Mouse (Mus musculus): ENCODE measurements around the gene Vash2. TPM values are rescaled to one million over a fixed set of nuclear protein-coding genes. Genes with fewer than 3 reads are reported as not detected.
"Not testable (repeated sequence)": the region's sequence is repeated elsewhere in the genome, so short reads cannot be mapped to it uniquely, and the experiment has no call there.

Gene Vash2
- 52.7 and 56.7 TPM in 2 replicates for polyA plus RNA-seq (2016; fragmentation: Nextera tagmentation; extraction: Ambion mirVana)

- under 1% methylated on average over 38 of the region's 38 CpGs for WGBS
- peak within 1 kb of the TSS; percentile 96 for H3K27ac ChIP-seq (replicated peaks)
- H3K4me1 ChIP-seq, result peaks cover 50% of the 10 kb centered on the region
- peak; percentile 96 for DNase-seq (ENCODE audit: low spot score)
- peak within 1 kb of the TSS; percentile 77 for H3K4me3 ChIP-seq
- no peaks in the 10 kb centered on the region; the same call in 1 of the 2 replicates for H3K27me3 ChIP-seq (replicated peaks; ENCODE audit: low read depth, poor library complexity, severe bottlenecking)
- peaks cover 23% of the 10 kb centered on the region for H3K36me3 ChIP-seq (replicated peaks)
- no peaks in the 10 kb centered on the region for H3K9me3 ChIP-seq
Observed at GRCm38 (mm10) chr1:190979100-190979563, at the start of gene Vash2. Vash2 (minus strand) TSS chr1:190979296.

GRCm38 (mm10) chr1:191026021-191026713 lies 47.1 kb upstream of the Vash2 start, which contains the start of gene Flvcr1:
Flvcr1 (minus strand) TSS chr1:191026158.
- Histone ChIP-seq H3K4me1 (peaks cover 29% of the 10 kb centered on the region), H3K27ac (replicated peaks) (peak within 1 kb of the TSS; percentile 92), H3K36me3 (replicated peaks) (peaks cover 9% of the 10 kb centered on the region), H3K4me3 (peak within 1 kb of the TSS; percentile 92), H3K9me3 (no peaks in the 10 kb centered on the region), H3K27me3 (replicated peaks; ENCODE audit: low read depth, poor library complexity, severe bottlenecking) (no peaks in the 10 kb centered on the region)
- under 1% methylated on average over 50 of the region's 50 CpGs for WGBS
- peak; percentile 99 for DNase-seq (ENCODE audit: low spot score)

- no peaks in the 10 kb centered on the region for H3K9me3 ChIP-seq
- DNase-seq (ENCODE audit: low spot score), result no peak
- peak overlapping the region; percentile 92 for H3K4me3 ChIP-seq
- H3K27me3 ChIP-seq (replicated peaks; ENCODE audit: low read depth, poor library complexity, severe bottlenecking), result no peaks in the 10 kb centered on the region
- H3K36me3 ChIP-seq (replicated peaks), result peaks cover 11% of the 10 kb centered on the region
- 2% methylated on average over 69 of the region's 69 CpGs for WGBS
- peaks cover 29% of the 10 kb centered on the region for H3K4me1 ChIP-seq
- peak overlapping the region; percentile 92 for H3K27ac ChIP-seq (replicated peaks)
Observed at GRCm38 (mm10) chr1:191025016-191026012, 46.2 kb upstream of the Vash2 start.

- Histone ChIP-seq H3K4me1 (peaks cover 29% of the 10 kb centered on the region), H3K36me3 (replicated peaks) (peaks cover 23% of the 10 kb centered on the region)
- not testable (repeated sequence) for DNase-seq (ENCODE audit: low spot score); H3K27me3 ChIP-seq (replicated peaks; ENCODE audit: low read depth, poor library complexity, severe bottlenecking); H3K27ac ChIP-seq (replicated peaks); H3K9me3 ChIP-seq; H3K4me3 ChIP-seq
- WGBS, result 89% methylated on average over 6 of the region's 6 CpGs
Observed at GRCm38 (mm10) chr1:191023806-191024205, 44.7 kb upstream of the Vash2 start.

- DNase-seq (ENCODE audit: low spot score), result no peak
- Histone ChIP-seq H3K4me3 (no peak overlapping the region), H3K4me1 (peaks cover 29% of the 10 kb centered on the region), H3K36me3 (replicated peaks) (peaks cover 27% of the 10 kb centered on the region), H3K27me3 (replicated peaks; ENCODE audit: low read depth, poor library complexity, severe bottlenecking) (no peaks in the 10 kb centered on the region), H3K9me3 (no peaks in the 10 kb centered on the region), H3K27ac (replicated peaks) (no peak overlapping the region)
- 87% methylated on average over 2 of the region's 2 CpGs for WGBS
Observed at GRCm38 (mm10) chr1:191023140-191023539, 44.0 kb upstream of the Vash2 start.

GRCm38 (mm10) chr1:191021016-191021415 lies 41.9 kb upstream of the Vash2 start:
- peaks cover 33% of the 10 kb centered on the region for H3K36me3 ChIP-seq (replicated peaks)
- H3K4me1 ChIP-seq, result peaks cover 19% of the 10 kb centered on the region
- H3K27ac ChIP-seq (replicated peaks), result no peak overlapping the region
- no peaks in the 10 kb centered on the region for H3K27me3 ChIP-seq (replicated peaks; ENCODE audit: low read depth, poor library complexity, severe bottlenecking)
- DNase-seq (ENCODE audit: low spot score), result no peak
- WGBS, result 95% methylated on average over 7 of the region's 7 CpGs
- no peaks in the 10 kb centered on the region for H3K9me3 ChIP-seq
- H3K4me3 ChIP-seq, result no peak overlapping the region

GRCm38 (mm10) chr1:191020217-191020924 lies 41.3 kb upstream of the Vash2 start:
- Histone ChIP-seq H3K9me3 (no peaks in the 10 kb centered on the region), H3K4me3 (no peak overlapping the region), H3K27ac (replicated peaks) (no peak overlapping the region), H3K27me3 (replicated peaks; ENCODE audit: low read depth, poor library complexity, severe bottlenecking) (no peaks in the 10 kb centered on the region), H3K4me1 (peaks cover 13% of the 10 kb centered on the region), H3K36me3 (replicated peaks) (peaks cover 35% of the 10 kb centered on the region)
- WGBS, result 81% methylated on average over 3 of the region's 3 CpGs
- no peak for DNase-seq (ENCODE audit: low spot score)

- no peaks in the 10 kb centered on the region for H3K27me3 ChIP-seq (replicated peaks; ENCODE audit: low read depth, poor library complexity, severe bottlenecking)
- no peak for DNase-seq (ENCODE audit: low spot score)
- peaks cover 41% of the 10 kb centered on the region for H3K36me3 ChIP-seq (replicated peaks)
- WGBS, result 95% methylated on average over 5 of the region's 5 CpGs
- peaks cover 7% of the 10 kb centered on the region for H3K4me1 ChIP-seq
- H3K4me3 ChIP-seq, result no peak overlapping the region
- H3K9me3 ChIP-seq, result no peaks in the 10 kb centered on the region
- no peak overlapping the region for H3K27ac ChIP-seq (replicated peaks)
Observed at GRCm38 (mm10) chr1:191019803-191020202, 40.7 kb upstream of the Vash2 start.

GRCm38 (mm10) chr1:191014271-191014670 lies 35.2 kb upstream of the Vash2 start:
- peaks cover 74% of the 10 kb centered on the region for H3K36me3 ChIP-seq (replicated peaks)
- no peak for DNase-seq (ENCODE audit: low spot score)
- H3K4me1 ChIP-seq, result no peaks in the 10 kb centered on the region

GRCm38 (mm10) chr1:191008707-191009106 lies 29.6 kb upstream of the Vash2 start:
- WGBS, result 96% methylated on average over 5 of the region's 5 CpGs
- peaks cover 87% of the 10 kb centered on the region for H3K36me3 ChIP-seq (replicated peaks)

More at GRCm38 (mm10) chr1:191014271-191014670, 35.2 kb upstream of the Vash2 start:
- no peak overlapping the region for H3K27ac ChIP-seq (replicated peaks)
- H3K4me3 ChIP-seq, result no peak overlapping the region
- H3K27me3 ChIP-seq (replicated peaks; ENCODE audit: low read depth, poor library complexity, severe bottlenecking), result no peaks in the 10 kb centered on the region
- WGBS, result 96% methylated on average over 3 of the region's 3 CpGs
- no peaks in the 10 kb centered on the region for H3K9me3 ChIP-seq

GRCm38 (mm10) chr1:191002201-191002600 lies 23.1 kb upstream of the Vash2 start:
- peak; percentile 10 for DNase-seq (ENCODE audit: low spot score)
- H3K4me3 ChIP-seq, result no peak overlapping the region
- peaks cover 26% of the 10 kb centered on the region for H3K36me3 ChIP-seq (replicated peaks)
- no peaks in the 10 kb centered on the region for H3K27me3 ChIP-seq (replicated peaks; ENCODE audit: low read depth, poor library complexity, severe bottlenecking)
- no peaks in the 10 kb centered on the region for H3K4me1 ChIP-seq
- 60% methylated on average over 6 of the region's 6 CpGs for WGBS
- no peak overlapping the region for H3K27ac ChIP-seq (replicated peaks)
- peaks cover 4% of the 10 kb centered on the region; the same call in 1 of the 2 replicates for H3K9me3 ChIP-seq

More at GRCm38 (mm10) chr1:191008707-191009106, 29.6 kb upstream of the Vash2 start:
- H3K27ac ChIP-seq (replicated peaks), result no peak overlapping the region
- no peaks in the 10 kb centered on the region for H3K9me3 ChIP-seq
- no peak for DNase-seq (ENCODE audit: low spot score)
- no peak overlapping the region for H3K4me3 ChIP-seq
- H3K27me3 ChIP-seq (replicated peaks; ENCODE audit: low read depth, poor library complexity, severe bottlenecking), result no peaks in the 10 kb centered on the region
- H3K4me1 ChIP-seq, result no peaks in the 10 kb centered on the region

- Histone ChIP-seq H3K4me1 (0 out of 2 replicates have a peak, but pooled peaks cover under 1% of the 10 kb centered on the region), H3K9me3 (peaks cover 4% of the 10 kb centered on the region; the same call in 1 of the 2 replicates), H3K27me3 (replicated peaks; ENCODE audit: low read depth, poor library complexity, severe bottlenecking) (no peaks in the 10 kb centered on the region), H3K4me3 (no peak overlapping the region), H3K36me3 (replicated peaks) (peaks cover 16% of the 10 kb centered on the region), H3K27ac (replicated peaks) (no peak overlapping the region)
- 86% methylated on average over 3 of the region's 3 CpGs for WGBS
- DNase-seq (ENCODE audit: low spot score), result peak; percentile 5
Observed at GRCm38 (mm10) chr1:191000686-191001085, 21.6 kb upstream of the Vash2 start.

Measured in embryonic facial prominence, embryonic 10.5 days (tissue).